Mouse (Mus musculus) CH12.LX (cell line): ENCODE results near the gene Nol9. TPM values are rescaled to one million over a fixed set of nuclear protein-coding genes. Genes with fewer than 3 reads are reported as not detected.

ENCODE experiments used
- DNase-seq: peaks from one replicate; pipeline ENCODE4 v3.0.0-alpha.2; 2013; ENCODE audit errors: extremely low read depth
- H3K27ac ChIP-seq: 2 replicates; pipeline ENCODE4 v1.5.1; 2012; ENCODE audit warnings: low read depth, mild to moderate bottlenecking, control low read depth, moderate library complexity; ENCODE audit not compliant: insufficient read depth
- H3K27me3 ChIP-seq: replicated peaks from 2 replicates; pipeline ENCODE3; 2012; ENCODE audit warnings: inconsistent platforms
- H3K36me3 ChIP-seq, 2 experiments: replicated peaks in 1 of 2; 2 replicates each; pipeline versions ENCODE3 to v1.6.1; 2012; ENCODE audit warnings: inconsistent platforms in 1 of 2, low read length in 1 of 2, mild to moderate bottlenecking in 1 of 2, mixed read lengths in 1 of 2, moderate library complexity in 1 of 2; ENCODE audit not compliant: control insufficient read depth in 1 of 2, insufficient read depth in 1 of 2
- H3K4me1 ChIP-seq, 2 experiments: 2 replicates each; pipeline ENCODE4 v1.6.1; 2012; ENCODE audit warnings: inconsistent platforms in 1 of 2, moderate library complexity in 1 of 2; ENCODE audit not compliant: insufficient read depth in 2 of 2, control insufficient read depth in 1 of 2
- H3K4me2 ChIP-seq: 2 replicates; pipeline ENCODE4 v1.6.1; 2012; ENCODE audit warnings: low read depth, mild to moderate bottlenecking, control low read depth; ENCODE audit not compliant: poor library complexity, insufficient read depth, severe bottlenecking
- H3K4me3 ChIP-seq, 3 experiments: fragments of 150-350 bp in 1 of 3; sonication (generic) in 1 of 3; replicated peaks in 1 of 3; 2 replicates each; pipeline versions ENCODE3 to v1.5.1; 2011 to 2012; ENCODE audit warnings: low read depth in 2 of 3, low read length in 2 of 3, mild to moderate bottlenecking in 2 of 3, moderate library complexity in 2 of 3, control low read depth in 1 of 3, improper control_type of control experiment in 1 of 3, inconsistent platforms in 1 of 3, mixed read lengths in 1 of 3; ENCODE audit not compliant: poor library complexity in 1 of 3
- H3K79me2 ChIP-seq: replicated peaks from 2 replicates; pipeline ENCODE4 v1.6.1; 2012; ENCODE audit warnings: mild to moderate bottlenecking, moderate library complexity; ENCODE audit not compliant: control insufficient read depth, poor library complexity, insufficient read depth, severe bottlenecking; ENCODE audit errors: extremely low read depth
- H3K9ac ChIP-seq: 2 replicates; pipeline ENCODE4 v1.6.1; 2012; ENCODE audit warnings: low read depth, mild to moderate bottlenecking, control low read depth, moderate library complexity; ENCODE audit not compliant: insufficient read depth
- H3K9me3 ChIP-seq: replicated peaks from 2 replicates; pipeline ENCODE3; 2012; ENCODE audit warnings: low read length, inconsistent platforms, mixed read lengths
- BHLHE40 ChIP-seq: IDR thresholded peaks from 2 replicates; pipeline ENCODE4 v1.6.1; 2011; ENCODE audit warnings: mild to moderate bottlenecking, low read depth, low read length, improper control_type of control experiment
- CHD2 ChIP-seq: IDR thresholded peaks from 2 replicates; pipeline ENCODE4 v1.6.1; 2011; ENCODE audit warnings: low read length, improper control_type of control experiment
- CTCF ChIP-seq, 2 experiments: IDR thresholded peaks in 1 of 2; conservative IDR thresholded peaks in 1 of 2; 2 replicates each; pipeline ENCODE4 v1.5.1; 2011 to 2012; ENCODE audit warnings: low read depth in 2 of 2, low read length in 2 of 2, improper control_type of control experiment in 1 of 2, inconsistent platforms in 1 of 2, mild to moderate bottlenecking in 1 of 2, moderate library complexity in 1 of 2
- ELF1 ChIP-seq: IDR thresholded peaks from 2 replicates; pipeline ENCODE4 v1.6.1; 2014; ENCODE audit warnings: low read depth, mild to moderate bottlenecking, inconsistent platforms, low read length, improper control_type of control experiment
- HCFC1 ChIP-seq: IDR thresholded peaks from 2 replicates; pipeline ENCODE4 v1.6.1; 2012; ENCODE audit warnings: low read depth, mild to moderate bottlenecking, inconsistent platforms, low read length, improper control_type of control experiment
- JUND ChIP-seq: conservative IDR thresholded peaks from 2 replicates; pipeline ENCODE4 v1.6.1; 2011; ENCODE audit warnings: low read depth, low read length, improper control_type of control experiment
- MAX ChIP-seq: IDR thresholded peaks from 2 replicates; pipeline ENCODE4 v1.6.1; 2011; ENCODE audit warnings: low read length, improper control_type of control experiment
- MAZ ChIP-seq: IDR thresholded peaks from 2 replicates; pipeline ENCODE4 v1.6.1; 2012; ENCODE audit warnings: low read depth, mild to moderate bottlenecking, inconsistent platforms, low read length, improper control_type of control experiment, moderate library complexity
- MYC ChIP-seq: IDR thresholded peaks from 2 replicates; pipeline ENCODE4 v1.6.1; 2011; ENCODE audit warnings: low read depth, mild to moderate bottlenecking, improper control_type of control experiment, low read length
- NRF1 ChIP-seq: IDR thresholded peaks from 2 replicates; pipeline ENCODE4 v1.6.1; 2014; ENCODE audit warnings: low read depth, mild to moderate bottlenecking, inconsistent platforms, low read length, improper control_type of control experiment, moderate library complexity
- PAX5 ChIP-seq: IDR thresholded peaks from 2 replicates; pipeline ENCODE4 v1.6.1; 2012; ENCODE audit warnings: low read length, inconsistent platforms, mixed read lengths
- POLR2A ChIP-seq: IDR thresholded peaks from 2 replicates; pipeline ENCODE4 v1.6.1; 2011; ENCODE audit warnings: low read depth, mild to moderate bottlenecking, improper control_type of control experiment, low read length
- RAD21 ChIP-seq: IDR thresholded peaks from 2 replicates; pipeline ENCODE4 v1.6.1; 2011; ENCODE audit warnings: low read depth, mild to moderate bottlenecking, low read length, improper control_type of control experiment, moderate library complexity
- RCOR1 ChIP-seq: conservative IDR thresholded peaks from 2 replicates; pipeline ENCODE4 v1.6.1; 2012; ENCODE audit warnings: low read depth, mild to moderate bottlenecking, inconsistent platforms, low read length, improper control_type of control experiment
- SMC3 ChIP-seq: IDR thresholded peaks from 2 replicates; pipeline ENCODE4 v1.6.1; 2011; ENCODE audit warnings: low read depth, low read length, improper control_type of control experiment
- USF1 ChIP-seq: IDR thresholded peaks from 2 replicates; pipeline ENCODE4 v1.6.1; 2014; ENCODE audit warnings: low read depth, mild to moderate bottlenecking, inconsistent platforms, low read length, improper control_type of control experiment
- USF2 ChIP-seq: conservative IDR thresholded peaks from 2 replicates; pipeline ENCODE4 v1.6.1; 2011; ENCODE audit warnings: low read depth, low read length, improper control_type of control experiment
- dilution Hi-C: fragments of 300-500 bp; cut with MboI; formaldehyde crosslinking; loops from 2 replicates; pipeline ENCODE4 v1.14.3; 2020; ENCODE audit warnings: low sequenced_read_pairs; ENCODE audit not compliant: extremely low pct_unique_long_range_greater_than_20kb, extremely low pct_ligation_motif_present
- in situ Hi-C: fragments of 300-500 bp; cut with MboI; formaldehyde crosslinking; loops from 3 replicates; pipeline ENCODE4 v1.14.3; 2019; ENCODE audit warnings: low sequenced_read_pairs, low pct_ligation_motif_present, low pct_unique_long_range_greater_than_20kb, mixed read lengths
- polyA plus RNA-seq: library from polyadenylated mRNA; unstranded; fragments of >175 nt; gene quantifications from 2 replicates; pipeline ENCODE4 v1.2.1, GENCODE M21; 2012; ENCODE audit warnings: low read depth; ENCODE audit not compliant: insufficient read length
- total RNA-seq, 2 experiments: library from RNA; depleted of rRNA; stranded (reverse); fragments of 300-350 nt in 1 of 2; fragments of >200 nt in 1 of 2; gene quantifications; 2 replicates each; pipeline ENCODE4 v1.2.3; 2012 to 2014

Nol9 gene
- total and polyA plus RNA-seq, 3 experiments, result 44.7 to 60.5 (median 44.8) TPM

- Histone ChIP-seq H3K9ac (no peak overlapping the region), H3K79me2 (no peaks in the 10 kb centered on the region), H3K27ac (no peak overlapping the region), H3K9me3 (no peaks in the 10 kb centered on the region), H3K4me1 (peaks cover 0 to 6% of the 10 kb centered on the region in 2 experiments; a peak in 1 of 4 replicates), H3K27me3 (peaks cover 67% of the 10 kb centered on the region), H3K4me3 (no peak overlapping the region), H3K4me2 (no peak overlapping the region), H3K36me3 (no peaks in the 10 kb centered on the region)
- in situ Hi-C loops, result no loop called here
- peak; percentile 86 for TF ChIP-seq SMC3
- peak; percentile 48 for TF ChIP-seq RAD21
- TF ChIP-seq CTCF (conservative IDR thresholded peaks at IDR 0.05 in 1 of 2, IDR thresholded peaks at IDR 0.05 in 1 of 2; ENCODE audit: low read depth in 2 of 2, low read length in 2 of 2), result peak; percentile 74 to 85
- no peak for TF ChIP-seq CHD2
- dilution Hi-C loops, result no loop called here
- peak; percentile 63 for DNase-seq
Measured at GRCm38 (mm10) chr4:152103025-152103424, 63.9 kb downstream of the Nol9 start.

DNA sequence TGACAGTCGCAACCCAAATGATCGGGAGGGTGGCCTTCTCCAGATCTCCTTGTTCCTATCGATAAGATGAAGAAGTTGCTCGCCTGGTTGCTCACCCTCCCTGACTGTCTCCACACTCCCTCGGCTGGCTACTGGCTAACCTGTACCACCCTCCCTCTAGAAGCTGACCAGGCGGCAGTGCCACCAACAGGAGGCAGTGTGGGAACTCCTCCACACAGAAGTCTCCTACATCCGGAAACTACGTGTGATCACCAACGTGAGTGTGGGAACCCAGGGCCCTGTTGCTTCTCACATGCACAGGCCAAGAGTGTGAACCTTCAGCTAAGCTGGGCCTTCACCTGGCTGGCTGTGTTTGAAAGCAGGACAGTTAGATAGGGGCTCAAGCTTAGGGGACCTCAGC is 67.6 kb downstream of the Nol9 start:
- Histone ChIP-seq H3K9ac (no peak overlapping the region), H3K4me3 (no peak overlapping the region), H3K9me3 (no peaks in the 10 kb centered on the region), H3K4me1 (peaks cover 0 to 6% of the 10 kb centered on the region in 2 experiments; a peak in 1 of 4 replicates), H3K36me3 (peaks cover 0 to 3% of the 10 kb centered on the region in 2 experiments), H3K27me3 (peaks cover 64% of the 10 kb centered on the region), H3K4me2 (no peak overlapping the region), H3K27ac (no peak overlapping the region), H3K79me2 (no peaks in the 10 kb centered on the region)
- dilution Hi-C loops (no loop called here), in situ Hi-C loops (no loop called here)
- no peak for DNase-seq
- TF ChIP-seq CTCF (conservative IDR thresholded peaks at IDR 0.05 in 1 of 2, IDR thresholded peaks at IDR 0.05 in 1 of 2; ENCODE audit: low read depth in 2 of 2, low read length in 2 of 2) (peak in 1 of 2 experiments; percentile 31; a peak in 1 of 4 replicates), ELF1 (no peak), RCOR1 (no peak)

DNA sequence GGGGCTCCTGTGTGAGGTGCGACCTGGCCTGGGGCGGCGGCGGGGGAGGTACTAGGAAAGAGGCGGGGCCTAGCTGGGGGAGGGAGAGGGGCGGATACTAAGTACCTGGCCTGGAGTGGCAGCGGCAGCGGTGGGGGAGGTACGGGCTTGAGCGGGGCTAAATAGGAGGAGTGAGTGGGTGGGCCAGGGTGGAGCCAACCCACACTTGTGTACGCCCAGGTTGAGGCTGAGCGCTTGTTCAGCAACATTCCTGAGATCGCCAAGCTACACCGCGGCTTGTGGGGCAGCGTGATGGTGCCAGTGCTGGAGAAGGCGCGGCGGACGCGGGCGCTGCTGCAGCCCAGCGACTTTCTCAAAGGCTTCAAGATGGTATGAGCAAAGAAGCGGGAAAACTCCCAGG is 68.4 kb downstream of the Nol9 start:
- DNase-seq, result no peak

More for the DNA sequence above, 68.4 kb downstream of the Nol9 start:
- Histone ChIP-seq H3K36me3 (peaks cover 0 to 3% of the 10 kb centered on the region in 2 experiments), H3K4me2 (no peak overlapping the region), H3K79me2 (no peaks in the 10 kb centered on the region), H3K4me3 (no peak overlapping the region)
- dilution Hi-C loops (no loop called here), in situ Hi-C loops (no loop called here)
- TF ChIP-seq NRF1 (no peak), USF1 (no peak), MYC (no peak), PAX5 (no peak), BHLHE40 (no peak), USF2 (no peak), HCFC1 (no peak), MAX (no peak), POLR2A (no peak), JUND (no peak), CTCF (conservative IDR thresholded peaks at IDR 0.05 in 1 of 2, IDR thresholded peaks at IDR 0.05 in 1 of 2; ENCODE audit: low read depth in 2 of 2, low read length in 2 of 2) (no peak), SMC3 (no peak), MAZ (no peak)
- TF ChIP-seq, all 38 proteins: peak for 0
- H3K4me1 ChIP-seq, result peaks cover 0 to 12% of the 10 kb centered on the region in 2 experiments; a peak in 1 of 4 replicates
- no peak overlapping the region for H3K9ac ChIP-seq
- peaks cover 63% of the 10 kb centered on the region for H3K27me3 ChIP-seq
- H3K27ac ChIP-seq, result no peak overlapping the region
- no peaks in the 10 kb centered on the region for H3K9me3 ChIP-seq
